Mouse (Mus musculus): ENCODE data around the gene Ctf1. TPM values are rescaled to one million over a fixed set of nuclear protein-coding genes. Genes with fewer than 3 reads are reported as not detected.
"Not testable (repeated sequence)": the region's sequence is repeated elsewhere in the genome, so short reads cannot be mapped to it uniquely, and the experiment has no call there.

The Ctf1 gene
- polyA plus RNA-seq, 1 experiment from 2014 or later = 14.0 TPM

- Histone ChIP-seq H3K4me1 (replicated peaks; ENCODE audit: control insufficient read depth, insufficient read depth, low read length) (peaks cover 16% of the 10 kb centered on the region), H3K9me3 (ENCODE audit: control insufficient read depth, low read length) (no peaks in the 10 kb centered on the region), H3K4me3 (ENCODE audit: low read depth, low read length) (no peak overlapping the region), H3K36me3 (ENCODE audit: control insufficient read depth, insufficient read depth, low read length) (0 out of 2 replicates have a peak, but pooled peaks cover 7% of the 10 kb centered on the region), H3K27me3 (replicated peaks; ENCODE audit: control insufficient read depth, insufficient read depth, low read length) (no peaks in the 10 kb centered on the region), H3K9ac (ENCODE audit: low read length) (no peak overlapping the region), H3K4me2 (ENCODE audit: low read length) (no peak overlapping the region), H3K27ac (ENCODE audit: low read depth) (no peak overlapping the region)
- WGBS = 78% methylated on average over 4 of the region's 4 CpGs
- no peak for DNase-seq (ENCODE audit: low spot score)
- no peak for ATAC-seq (replicated peaks; ENCODE audit: low FRiP score, low TSS enrichment, low read depth)
Observed at GRCm38 (mm10) chr7:127714816-127715215, 2.3 kb downstream of the Ctf1 start.

GRCm38 (mm10) chr7:127716992-127717391 lies 4.5 kb downstream of the Ctf1 start:
- 4% methylated on average over 41 of the region's 41 CpGs for WGBS
- DNase-seq (ENCODE audit: low spot score) (peak; percentile 80), ATAC-seq (replicated peaks; ENCODE audit: low FRiP score, low TSS enrichment, low read depth) (peak; percentile 40)
- no peak overlapping the region for H3K27ac ChIP-seq (ENCODE audit: low read depth)
- H3K4me1 ChIP-seq (replicated peaks; ENCODE audit: control insufficient read depth, insufficient read depth, low read length) = peaks cover 11% of the 10 kb centered on the region
- peak overlapping the region; percentile 58 for H3K4me2 ChIP-seq (ENCODE audit: low read length)
- no peaks in the 10 kb centered on the region for H3K9me3 ChIP-seq (ENCODE audit: control insufficient read depth, low read length)
- peak overlapping the region; percentile 36 for H3K9ac ChIP-seq (ENCODE audit: low read length)
- H3K27me3 ChIP-seq (replicated peaks; ENCODE audit: control insufficient read depth, insufficient read depth, low read length) = no peaks in the 10 kb centered on the region
- H3K36me3 ChIP-seq (ENCODE audit: control insufficient read depth, insufficient read depth, low read length) = 0 out of 2 replicates have a peak, but pooled peaks cover 7% of the 10 kb centered on the region
- peak overlapping the region; percentile 17; the same call in 1 of the 2 replicates for H3K4me3 ChIP-seq (ENCODE audit: low read depth, low read length)

GRCm38 (mm10) chr7:127718339-127718738 lies 5.8 kb downstream of the Ctf1 start:
- H3K27ac ChIP-seq (ENCODE audit: low read depth) = no peak overlapping the region
- H3K9ac ChIP-seq (ENCODE audit: low read length) = no peak overlapping the region
- H3K27me3 ChIP-seq (replicated peaks; ENCODE audit: control insufficient read depth, insufficient read depth, low read length) = no peaks in the 10 kb centered on the region
- H3K4me2 ChIP-seq (ENCODE audit: low read length) = no peak overlapping the region
- H3K4me3 ChIP-seq (ENCODE audit: low read depth, low read length) = no peak overlapping the region
- no peaks in the 10 kb centered on the region for H3K9me3 ChIP-seq (ENCODE audit: control insufficient read depth, low read length)
- no peak for ATAC-seq (replicated peaks; ENCODE audit: low FRiP score, low TSS enrichment, low read depth)
- H3K4me1 ChIP-seq (replicated peaks; ENCODE audit: control insufficient read depth, insufficient read depth, low read length) = peaks cover 6% of the 10 kb centered on the region
- DNase-seq (ENCODE audit: low spot score) = no peak
- WGBS = 90% methylated on average over 6 of the region's 6 CpGs
- 0 out of 2 replicates have a peak, but pooled peaks cover 7% of the 10 kb centered on the region for H3K36me3 ChIP-seq (ENCODE audit: control insufficient read depth, insufficient read depth, low read length)

- no peaks in the 10 kb centered on the region for H3K27me3 ChIP-seq (replicated peaks; ENCODE audit: control insufficient read depth, insufficient read depth, low read length)
- 88% methylated on average over 6 of the region's 6 CpGs for WGBS
Observed at GRCm38 (mm10) chr7:127719258-127719657, 6.7 kb downstream of the Ctf1 start.

GRCm38 (mm10) chr7:127725490-127725889 lies 13.0 kb downstream of the Ctf1 start:
- H3K9ac ChIP-seq (ENCODE audit: low read length) = no peak overlapping the region
- no peak for ATAC-seq (replicated peaks; ENCODE audit: low FRiP score, low TSS enrichment, low read depth)
- DNase-seq (ENCODE audit: low spot score) = no peak
- H3K4me2 ChIP-seq (ENCODE audit: low read length) = no peak overlapping the region
- no peak overlapping the region for H3K4me3 ChIP-seq (ENCODE audit: low read depth, low read length)
- 45% methylated on average over 2 of the region's 2 CpGs for WGBS
- H3K27ac ChIP-seq (ENCODE audit: low read depth) = no peak overlapping the region
- H3K36me3 ChIP-seq (ENCODE audit: control insufficient read depth, insufficient read depth, low read length) = no peaks in the 10 kb centered on the region
- no peaks in the 10 kb centered on the region for H3K4me1 ChIP-seq (replicated peaks; ENCODE audit: control insufficient read depth, insufficient read depth, low read length)
- H3K9me3 ChIP-seq (ENCODE audit: control insufficient read depth, low read length) = no peaks in the 10 kb centered on the region
- H3K27me3 ChIP-seq (replicated peaks; ENCODE audit: control insufficient read depth, insufficient read depth, low read length) = no peaks in the 10 kb centered on the region

More at GRCm38 (mm10) chr7:127719258-127719657, 6.7 kb downstream of the Ctf1 start:
- H3K27ac ChIP-seq (ENCODE audit: low read depth) = no peak overlapping the region
- no peak for ATAC-seq (replicated peaks; ENCODE audit: low FRiP score, low TSS enrichment, low read depth)
- no peak overlapping the region for H3K4me2 ChIP-seq (ENCODE audit: low read length)
- DNase-seq (ENCODE audit: low spot score) = no peak
- H3K36me3 ChIP-seq (ENCODE audit: control insufficient read depth, insufficient read depth, low read length) = 0 out of 2 replicates have a peak, but pooled peaks cover 7% of the 10 kb centered on the region
- H3K9ac ChIP-seq (ENCODE audit: low read length) = no peak overlapping the region
- H3K4me3 ChIP-seq (ENCODE audit: low read depth, low read length) = no peak overlapping the region
- H3K9me3 ChIP-seq (ENCODE audit: control insufficient read depth, low read length) = no peaks in the 10 kb centered on the region
- no peaks in the 10 kb centered on the region; the same call in 1 of the 2 replicates for H3K4me1 ChIP-seq (replicated peaks; ENCODE audit: control insufficient read depth, insufficient read depth, low read length)

GRCm38 (mm10) chr7:127725924-127726323 lies 13.4 kb downstream of the Ctf1 start:
- Histone ChIP-seq H3K9ac (ENCODE audit: low read length) (0 out of 2 replicates have a peak overlapping the region, but pooled peaks have one; percentile 3), H3K4me2 (ENCODE audit: low read length) (no peak overlapping the region), H3K36me3 (ENCODE audit: control insufficient read depth, insufficient read depth, low read length) (no peaks in the 10 kb centered on the region), H3K9me3 (ENCODE audit: control insufficient read depth, low read length) (no peaks in the 10 kb centered on the region), H3K27ac (ENCODE audit: low read depth) (no peak overlapping the region), H3K4me3 (ENCODE audit: low read depth, low read length) (no peak overlapping the region), H3K4me1 (replicated peaks; ENCODE audit: control insufficient read depth, insufficient read depth, low read length) (no peaks in the 10 kb centered on the region), H3K27me3 (replicated peaks; ENCODE audit: control insufficient read depth, insufficient read depth, low read length) (no peaks in the 10 kb centered on the region)
- whole genome bisulfite sequencing = 63% methylated on average over 6 of the region's 6 CpGs
- DNase-seq (ENCODE audit: low spot score) (no peak), ATAC-seq (replicated peaks; ENCODE audit: low FRiP score, low TSS enrichment, low read depth) (no peak)

GRCm38 (mm10) chr7:127727898-127728297 lies 15.4 kb downstream of the Ctf1 start:
- Histone ChIP-seq H3K9me3 (ENCODE audit: control insufficient read depth, low read length) (no peaks in the 10 kb centered on the region), H3K4me3 (ENCODE audit: low read depth, low read length) (no peak overlapping the region), H3K4me1 (replicated peaks; ENCODE audit: control insufficient read depth, insufficient read depth, low read length) (no peaks in the 10 kb centered on the region), H3K4me2 (ENCODE audit: low read length) (no peak overlapping the region), H3K27ac (ENCODE audit: low read depth) (no peak overlapping the region), H3K27me3 (replicated peaks; ENCODE audit: control insufficient read depth, insufficient read depth, low read length) (no peaks in the 10 kb centered on the region), H3K36me3 (ENCODE audit: control insufficient read depth, insufficient read depth, low read length) (no peaks in the 10 kb centered on the region), H3K9ac (ENCODE audit: low read length) (no peak overlapping the region)
- 83% methylated on average over 7 of the region's 7 CpGs for WGBS
- DNase-seq (ENCODE audit: low spot score) (no peak), ATAC-seq (replicated peaks; ENCODE audit: low FRiP score, low TSS enrichment, low read depth) (no peak)

GRCm38 (mm10) chr7:127730170-127730569 lies 17.6 kb downstream of the Ctf1 start:
- Histone ChIP-seq H3K9ac (ENCODE audit: low read length) (no peak overlapping the region), H3K36me3 (ENCODE audit: control insufficient read depth, insufficient read depth, low read length) (no peaks in the 10 kb centered on the region), H3K27ac (ENCODE audit: low read depth) (no peak overlapping the region), H3K4me1 (replicated peaks; ENCODE audit: control insufficient read depth, insufficient read depth, low read length) (no peaks in the 10 kb centered on the region), H3K4me2 (ENCODE audit: low read length) (no peak overlapping the region), H3K4me3 (ENCODE audit: low read depth, low read length) (no peak overlapping the region), H3K9me3 (ENCODE audit: control insufficient read depth, low read length) (no peaks in the 10 kb centered on the region), H3K27me3 (replicated peaks; ENCODE audit: control insufficient read depth, insufficient read depth, low read length) (no peaks in the 10 kb centered on the region)
- 73% methylated on average over 4 of the region's 4 CpGs for WGBS
- DNase-seq (ENCODE audit: low spot score) (no peak), ATAC-seq (replicated peaks; ENCODE audit: low FRiP score, low TSS enrichment, low read depth) (no peak)

GRCm38 (mm10) chr7:127732066-127732465 lies 19.5 kb downstream of the Ctf1 start, which contains the start of gene Ctf2:
TSS of gene Ctf2 (minus strand) at chr7:127732166.
- not testable (repeated sequence) for H3K4me3 ChIP-seq (ENCODE audit: low read depth, low read length); DNase-seq (ENCODE audit: low spot score); H3K27ac ChIP-seq (ENCODE audit: low read depth); H3K9ac ChIP-seq (ENCODE audit: low read length); H3K4me2 ChIP-seq (ENCODE audit: low read length); H3K36me3 ChIP-seq (ENCODE audit: control insufficient read depth, insufficient read depth, low read length); ATAC-seq (replicated peaks; ENCODE audit: low FRiP score, low TSS enrichment, low read depth); H3K4me1 ChIP-seq (replicated peaks; ENCODE audit: control insufficient read depth, insufficient read depth, low read length); H3K9me3 ChIP-seq (ENCODE audit: control insufficient read depth, low read length); H3K27me3 ChIP-seq (replicated peaks; ENCODE audit: control insufficient read depth, insufficient read depth, low read length)
- WGBS = no CpG with 5 or more reads among the region's 5 CpGs

Measured in intestine, embryonic 14.5 days (tissue).